Mouse (Mus musculus): ENCODE results near the gene Tmem212. TPM values are rescaled to one million over a fixed set of nuclear protein-coding genes. Genes with fewer than 3 reads are reported as not detected.
A peak's percentile ranks its signal among the peaks of the same experiment; 100 is the strongest.
"Not testable (repeated sequence)": the region's sequence is repeated elsewhere in the genome, so short reads cannot be mapped to it uniquely, and the experiment has no call there.

Tmem212 gene
- not detected in 2 replicates for polyA plus RNA-seq (2012; ENCODE audit: insufficient read depth, low replicate concordance)

- H3K9me3 ChIP-seq: no peaks in the 10 kb centered on the region
- TF ChIP-seq GATA1 (IDR thresholded peaks at IDR 0.05; ENCODE audit: borderline replicate concordance, low read length) (no peak), FLI1 (IDR thresholded peaks at IDR 0.05; ENCODE audit: low read length) (no peak)
- peaks cover 8% of the 10 kb centered on the region for H3K27me3 ChIP-seq (replicated peaks)
- H3K4me3 ChIP-seq (replicated peaks): no peak within 1 kb of the TSS
- H3K4me1 ChIP-seq: peaks cover 9% of the 10 kb centered on the region; the same call in 1 of the 2 replicates
- H3K36me3 ChIP-seq (replicated peaks; ENCODE audit: low read length): no peaks in the 10 kb centered on the region
Measured at GRCm38 (mm10) chr3:27896318-27896892, at the start of gene Tmem212. TSS of gene Tmem212 (minus strand) at chr3:27896368.

- not testable (repeated sequence) for H3K27me3 ChIP-seq (replicated peaks); H3K4me1 ChIP-seq; H3K9me3 ChIP-seq; H3K4me3 ChIP-seq (replicated peaks); H3K36me3 ChIP-seq (replicated peaks; ENCODE audit: low read length)
Measured at GRCm38 (mm10) chr3:27945397-27945796, 49.2 kb upstream of the Tmem212 start.

DNA sequence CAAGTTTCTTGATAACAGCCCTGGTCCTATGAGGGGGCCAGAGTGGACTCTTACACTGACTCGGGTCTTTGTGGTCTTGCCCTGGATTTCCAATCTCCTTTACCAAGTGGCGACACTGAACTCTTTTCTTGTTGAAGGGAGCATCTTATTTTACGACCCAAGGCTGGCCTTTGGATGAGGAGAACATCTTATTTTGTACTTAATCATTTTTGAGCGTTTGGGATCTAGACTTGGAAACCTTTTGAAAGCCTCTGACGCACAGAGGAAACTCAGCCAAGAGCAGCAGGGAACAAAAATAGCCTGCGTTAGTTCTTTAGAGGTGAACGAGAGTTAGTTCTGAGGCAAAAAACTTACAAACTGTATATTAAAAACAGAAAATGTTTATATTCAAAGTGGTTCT lies 46.8 kb upstream of the Tmem212 start:
- Histone ChIP-seq H3K9me3 (no peaks in the 10 kb centered on the region), H3K27me3 (replicated peaks) (peaks cover 21% of the 10 kb centered on the region), H3K36me3 (replicated peaks; ENCODE audit: low read length) (no peaks in the 10 kb centered on the region), H3K4me1 (peaks cover 15% of the 10 kb centered on the region), H3K4me3 (replicated peaks) (no peak overlapping the region)
- no peak for TF ChIP-seq GATA1 (IDR thresholded peaks at IDR 0.05; ENCODE audit: borderline replicate concordance, low read length)
- TF ChIP-seq FLI1 (IDR thresholded peaks at IDR 0.05; ENCODE audit: low read length): no peak

- Histone ChIP-seq H3K9me3 (no peaks in the 10 kb centered on the region), H3K4me3 (replicated peaks) (no peak overlapping the region), H3K27me3 (replicated peaks) (peaks cover 29% of the 10 kb centered on the region), H3K4me1 (peaks cover 15% of the 10 kb centered on the region), H3K36me3 (replicated peaks; ENCODE audit: low read length) (no peaks in the 10 kb centered on the region)
- TF ChIP-seq FLI1 (IDR thresholded peaks at IDR 0.05; ENCODE audit: low read length) (no peak), GATA1 (IDR thresholded peaks at IDR 0.05; ENCODE audit: borderline replicate concordance, low read length) (no peak)
Measured at GRCm38 (mm10) chr3:27941634-27942033, 45.5 kb upstream of the Tmem212 start.

- peaks cover 15% of the 10 kb centered on the region for H3K4me1 ChIP-seq
- peak within 1 kb of the TSS; percentile 92 for H3K4me3 ChIP-seq (replicated peaks)
- H3K36me3 ChIP-seq (replicated peaks; ENCODE audit: low read length): no peaks in the 10 kb centered on the region
- H3K27me3 ChIP-seq (replicated peaks): peaks cover 29% of the 10 kb centered on the region
- TF ChIP-seq GATA1 (IDR thresholded peaks at IDR 0.05; ENCODE audit: borderline replicate concordance, low read length) (no peak), FLI1 (IDR thresholded peaks at IDR 0.05; ENCODE audit: low read length) (no peak)
- 0 out of 2 replicates have a peak, but pooled peaks cover 4% of the 10 kb centered on the region for H3K9me3 ChIP-seq
Measured at GRCm38 (mm10) chr3:27938381-27939323, 42.5 kb upstream of the Tmem212 start, which contains the start of gene Pld1. TSS of gene Pld1 (plus strand) at chr3:27938695.

- Histone ChIP-seq H3K27me3 (replicated peaks) (peaks cover 29% of the 10 kb centered on the region), H3K4me3 (replicated peaks) (no peak overlapping the region), H3K4me1 (peaks cover 15% of the 10 kb centered on the region), H3K9me3 (0 out of 2 replicates have a peak, but pooled peaks cover 4% of the 10 kb centered on the region), H3K36me3 (replicated peaks; ENCODE audit: low read length) (no peaks in the 10 kb centered on the region)
- no peak for TF ChIP-seq FLI1 (IDR thresholded peaks at IDR 0.05; ENCODE audit: low read length)
- no peak for TF ChIP-seq GATA1 (IDR thresholded peaks at IDR 0.05; ENCODE audit: borderline replicate concordance, low read length)
Measured at GRCm38 (mm10) chr3:27937144-27938110, 41.3 kb upstream of the Tmem212 start.

- Histone ChIP-seq H3K4me1 (peaks cover 15% of the 10 kb centered on the region), H3K4me3 (replicated peaks) (no peak overlapping the region), H3K36me3 (replicated peaks; ENCODE audit: low read length) (no peaks in the 10 kb centered on the region), H3K9me3 (0 out of 2 replicates have a peak, but pooled peaks cover 4% of the 10 kb centered on the region), H3K27me3 (replicated peaks) (peaks cover 29% of the 10 kb centered on the region)
- TF ChIP-seq GATA1 (IDR thresholded peaks at IDR 0.05; ENCODE audit: borderline replicate concordance, low read length): no peak
Measured at GRCm38 (mm10) chr3:27936731-27937130, 40.6 kb upstream of the Tmem212 start.

GRCm38 (mm10) chr3:27935644-27936043 lies 39.5 kb upstream of the Tmem212 start:
- Histone ChIP-seq H3K4me3 (replicated peaks) (no peak overlapping the region), H3K36me3 (replicated peaks; ENCODE audit: low read length) (no peaks in the 10 kb centered on the region), H3K27me3 (replicated peaks) (peaks cover 29% of the 10 kb centered on the region), H3K4me1 (peaks cover 15% of the 10 kb centered on the region), H3K9me3 (0 out of 2 replicates have a peak, but pooled peaks cover 4% of the 10 kb centered on the region)
- no peak for TF ChIP-seq FLI1 (IDR thresholded peaks at IDR 0.05; ENCODE audit: low read length)
- TF ChIP-seq GATA1 (IDR thresholded peaks at IDR 0.05; ENCODE audit: borderline replicate concordance, low read length): no peak

- Histone ChIP-seq H3K27me3 (replicated peaks) (peaks cover 3% of the 10 kb centered on the region), H3K9me3 (peaks cover 16% of the 10 kb centered on the region), H3K4me1 (no peaks in the 10 kb centered on the region), H3K4me3 (replicated peaks) (no peak overlapping the region), H3K36me3 (replicated peaks; ENCODE audit: low read length) (no peaks in the 10 kb centered on the region)
- TF ChIP-seq FLI1 (IDR thresholded peaks at IDR 0.05; ENCODE audit: low read length) (no peak), GATA1 (IDR thresholded peaks at IDR 0.05; ENCODE audit: borderline replicate concordance, low read length) (no peak)
Measured at GRCm38 (mm10) chr3:27932391-27932790, 36.2 kb upstream of the Tmem212 start.

Data from megakaryocyte, embryonic 14.5 days (primary cell).